Mouse (Mus musculus) skeletal muscle tissue, postnatal 0 days (tissue): ENCODE results near the gene Esyt3. TPM values are rescaled to one million over a fixed set of nuclear protein-coding genes. Genes with fewer than 3 reads are reported as not detected.

Experiments used
- polyA plus RNA-seq: library from polyadenylated mRNA; unstranded; fragments of >200 nt; fragmentation: Nextera tagmentation; extraction: Ambion mirVana; gene quantifications from 2 replicates; pipeline ENCODE4 v1.2.1, GENCODE M21; 2015

The Esyt3 gene
- polyA plus RNA-seq, result 0.04 and 0.28 TPM in 2 replicates

DNA sequence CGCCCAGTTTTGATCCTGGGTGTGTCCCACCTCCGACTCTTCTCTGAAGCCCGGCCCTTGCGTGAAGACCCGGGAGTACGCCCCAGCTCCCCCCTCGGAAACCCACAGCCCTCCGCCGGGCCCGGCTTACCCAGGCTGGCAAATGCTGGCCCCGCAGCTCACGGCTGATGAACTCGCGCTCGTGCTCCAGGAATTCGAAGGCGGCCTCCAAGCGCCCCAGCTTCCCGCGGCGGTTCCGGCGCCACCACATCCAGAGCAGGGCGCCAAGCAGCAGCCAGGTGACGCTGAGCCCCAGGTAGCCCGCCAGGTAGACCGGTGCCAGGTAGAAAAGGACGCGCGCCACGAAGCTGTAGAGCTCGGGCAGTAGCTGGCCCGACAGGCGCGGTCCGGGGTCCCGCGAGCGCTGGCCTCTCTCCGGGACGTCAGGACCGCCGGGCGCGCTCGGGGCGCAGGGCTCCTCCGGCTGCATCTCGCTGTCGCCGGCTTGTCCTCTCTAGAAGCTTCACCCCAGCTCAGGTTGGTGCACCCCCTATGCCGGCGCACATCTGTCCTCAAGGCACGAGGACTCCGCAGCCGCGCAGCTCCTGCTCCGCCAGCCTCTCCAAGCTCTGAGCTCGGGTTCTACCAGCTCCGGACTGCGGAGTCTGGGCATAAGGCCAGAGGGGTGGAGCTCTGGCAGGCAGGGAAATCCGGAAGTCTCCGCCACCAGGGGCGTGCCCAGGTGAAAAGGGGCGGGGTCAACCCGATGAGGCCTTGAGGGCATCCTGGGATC lies at the start of gene Esyt3:
Gene Esyt3 (minus strand): TSS at position 637 of the 772 bp plus-strand sequence.

Other genes starting within 250 kb of the Esyt3 start
- gene Pik3cb, start 217.9 kb downstream of the Esyt3 start, polyA plus RNA-seq, result 0.44 and 1.5 TPM in 2 replicates
- not detected in 2 replicates for gene Faiml, start 121.3 kb downstream of the Esyt3 start, polyA plus RNA-seq
- 9.4 and 11.8 TPM in 2 replicates for gene Cep70, start 115.2 kb downstream of the Esyt3 start, polyA plus RNA-seq
- 9.5 and 14.1 TPM in 2 replicates for gene Mras, start 78.8 kb upstream of the Esyt3 start, polyA plus RNA-seq
- gene Nme9, start 92.9 kb upstream of the Esyt3 start, polyA plus RNA-seq, result not detected in 2 replicates
- 15.8 and 18.3 TPM in 2 replicates for gene Armc8, start 210.3 kb upstream of the Esyt3 start, polyA plus RNA-seq
- 9.8 and 10.1 TPM in 2 replicates for gene Dbr1, start 217.2 kb upstream of the Esyt3 start, polyA plus RNA-seq